Mouse (Mus musculus): ENCODE results near the gene Tstd1.

GRCm38 (mm10) chr1:171413608-171414007, 5.1 kb upstream of the Tstd1 start:
- TF ChIP-seq CTCF (conservative IDR thresholded peaks at IDR 0.05; ENCODE audit: insufficient read depth, insufficient read length, low read depth, low read length) = no peak
- TF ChIP-seq POLR2A (IDR thresholded peaks at IDR 0.05; ENCODE audit: low read depth, low read length) = no peak

Data from kidney, adult 2 months (tissue).